Mouse (Mus musculus): ENCODE data around the gene Mosmo. TPM values are rescaled to one million over a fixed set of nuclear protein-coding genes. Genes with fewer than 3 reads are reported as not detected.
"Not testable (repeated sequence)": the region's sequence is repeated elsewhere in the genome, so short reads cannot be mapped to it uniquely, and the experiment has no call there.

Gene Mosmo
- polyA plus RNA-seq, 1 experiment = 4.6 TPM

DNA sequence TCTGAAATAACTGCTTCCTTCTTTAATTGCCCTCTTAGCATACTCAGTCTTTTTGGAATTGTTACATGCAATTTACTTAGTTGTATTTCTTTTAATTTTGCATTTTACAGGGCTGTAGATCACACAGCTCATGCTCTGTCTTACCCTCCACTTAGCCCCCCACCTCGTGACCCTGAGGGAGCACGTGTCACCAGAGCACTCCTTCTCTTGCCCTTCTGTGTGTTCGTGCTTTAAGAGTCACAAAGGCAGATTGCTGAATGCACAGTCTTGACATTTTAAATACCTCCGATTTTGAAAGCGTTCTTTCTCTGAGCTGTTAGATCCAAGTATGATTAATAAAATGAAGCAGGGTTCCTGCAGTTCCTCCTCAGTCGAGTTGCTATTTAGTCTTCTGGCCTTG, 17.8 kb downstream of the Mosmo start:
- H3K4me3 ChIP-seq (replicated peaks) = no peak overlapping the region
- no peak for TF ChIP-seq GATA1 (IDR thresholded peaks at IDR 0.05; ENCODE audit: low read length)
- TF ChIP-seq TAL1 (IDR thresholded peaks at IDR 0.05; ENCODE audit: low read length) = no peak
- peaks cover 24% of the 10 kb centered on the region for H3K4me1 ChIP-seq (ENCODE audit: control insufficient read depth)
- peaks cover 27% of the 10 kb centered on the region for H3K36me3 ChIP-seq (ENCODE audit: control insufficient read depth)
- no peaks in the 10 kb centered on the region for H3K9me3 ChIP-seq (ENCODE audit: control insufficient read depth, low read length)
- no peaks in the 10 kb centered on the region for H3K27me3 ChIP-seq (ENCODE audit: control insufficient read depth)

DNA sequence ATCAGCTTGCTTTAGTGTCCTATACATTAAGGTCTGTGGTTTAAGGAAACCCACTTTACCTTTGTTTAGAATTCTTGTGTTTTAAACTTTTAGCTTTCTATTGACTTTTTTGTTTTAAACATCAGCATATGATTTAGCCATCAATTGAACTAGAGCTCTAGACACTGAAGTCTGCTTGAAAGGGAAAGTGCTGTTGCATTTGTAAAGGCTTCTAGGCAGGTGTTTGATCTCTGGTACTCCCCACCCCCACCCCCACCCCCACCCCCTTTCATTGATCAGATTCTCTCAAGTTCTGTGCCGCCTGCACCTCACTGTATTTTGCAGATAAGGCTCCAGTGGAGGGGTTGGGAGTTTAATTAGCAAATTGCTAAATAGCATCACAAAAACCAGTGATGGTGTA, 18.2 kb downstream of the Mosmo start:
- TF ChIP-seq TAL1 (IDR thresholded peaks at IDR 0.05; ENCODE audit: low read length) (no peak), GATA1 (IDR thresholded peaks at IDR 0.05; ENCODE audit: low read length) (no peak)
- no peak overlapping the region for H3K4me3 ChIP-seq (replicated peaks)
- H3K4me1 ChIP-seq (ENCODE audit: control insufficient read depth) = peaks cover 24% of the 10 kb centered on the region

DNA sequence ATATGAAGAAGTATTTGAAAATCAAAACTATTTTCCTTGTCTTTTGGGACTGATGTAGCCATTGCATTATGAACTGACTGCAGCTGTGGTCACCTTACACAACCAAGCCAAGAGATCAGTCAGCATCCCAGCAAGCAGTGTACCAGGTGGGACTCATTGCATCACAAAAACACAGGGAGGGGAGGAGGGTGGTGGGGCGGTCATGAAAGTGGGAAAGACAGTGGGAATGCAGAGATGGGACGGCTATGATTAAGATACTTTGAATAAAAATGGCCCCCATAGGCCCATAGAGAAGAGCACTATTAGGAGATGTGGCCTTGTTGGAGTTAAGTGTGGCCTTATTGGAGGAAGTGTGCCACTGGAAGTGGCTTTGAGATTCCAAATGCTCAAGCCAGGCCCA, 18.9 kb downstream of the Mosmo start:
- Histone ChIP-seq H3K4me1 (ENCODE audit: control insufficient read depth) (peaks cover 24% of the 10 kb centered on the region), H3K36me3 (ENCODE audit: control insufficient read depth) (peaks cover 17% of the 10 kb centered on the region), H3K4me3 (replicated peaks) (no peak overlapping the region), H3K9me3 (ENCODE audit: control insufficient read depth, low read length) (no peaks in the 10 kb centered on the region), H3K27me3 (ENCODE audit: control insufficient read depth) (no peaks in the 10 kb centered on the region)
- no peak for TF ChIP-seq GATA1 (IDR thresholded peaks at IDR 0.05; ENCODE audit: low read length)
- TF ChIP-seq TAL1 (IDR thresholded peaks at IDR 0.05; ENCODE audit: low read length) = no peak

More for the DNA sequence above, 18.2 kb downstream of the Mosmo start:
- Histone ChIP-seq H3K9me3 (ENCODE audit: control insufficient read depth, low read length) (no peaks in the 10 kb centered on the region), H3K36me3 (ENCODE audit: control insufficient read depth) (peaks cover 23% of the 10 kb centered on the region), H3K27me3 (ENCODE audit: control insufficient read depth) (no peaks in the 10 kb centered on the region)

DNA sequence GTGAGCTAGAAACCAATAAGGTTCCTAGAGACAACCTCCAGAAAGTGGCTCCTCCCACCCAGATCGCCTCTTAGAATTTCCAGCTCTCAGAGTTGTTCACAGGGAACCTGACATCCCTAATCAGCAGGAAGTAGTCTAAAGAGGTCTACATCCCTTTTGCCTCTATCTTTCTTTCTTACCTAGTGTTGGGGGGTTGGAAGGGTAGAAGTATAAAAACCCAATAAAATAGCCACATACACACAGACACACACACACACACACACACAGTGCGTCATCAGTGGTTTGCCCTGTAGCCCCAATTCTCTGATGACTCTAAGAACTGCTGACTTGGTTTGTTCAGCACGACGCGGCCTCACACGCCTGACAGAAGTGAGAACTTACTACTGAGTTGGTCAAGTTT, 22.2 kb downstream of the Mosmo start:
- Histone ChIP-seq H3K27me3 (ENCODE audit: control insufficient read depth) (no peaks in the 10 kb centered on the region), H3K36me3 (ENCODE audit: control insufficient read depth) (peaks cover 8% of the 10 kb centered on the region), H3K9me3 (ENCODE audit: control insufficient read depth, low read length) (no peaks in the 10 kb centered on the region), H3K4me3 (replicated peaks) (no peak overlapping the region), H3K4me1 (ENCODE audit: control insufficient read depth) (peaks cover 24% of the 10 kb centered on the region)
- TF ChIP-seq GATA1 (IDR thresholded peaks at IDR 0.05; ENCODE audit: low read length) (no peak), TAL1 (IDR thresholded peaks at IDR 0.05; ENCODE audit: low read length) (no peak)

DNA sequence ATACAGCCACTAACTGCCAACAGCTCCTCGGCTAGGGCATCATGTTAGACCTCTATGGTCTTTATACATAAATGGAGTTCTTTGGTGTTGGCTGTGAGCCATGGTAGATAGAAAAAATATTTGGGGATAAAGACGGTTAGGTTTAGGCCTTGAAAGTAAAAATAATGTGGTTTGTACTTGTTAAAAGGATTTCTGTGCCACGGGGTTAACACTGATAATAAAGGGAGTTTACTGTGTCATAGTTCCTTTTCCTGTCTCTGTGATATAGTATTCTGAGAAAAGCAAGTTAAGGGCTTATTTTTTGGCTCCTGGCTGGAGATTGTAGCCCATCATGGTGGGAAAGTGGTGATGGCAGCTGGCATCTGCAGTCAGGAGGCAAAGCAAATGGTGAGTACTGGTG, 26.5 kb downstream of the Mosmo start:
- Histone ChIP-seq H3K9me3 (ENCODE audit: control insufficient read depth, low read length) (no peaks in the 10 kb centered on the region), H3K4me1 (ENCODE audit: control insufficient read depth) (peaks cover 9% of the 10 kb centered on the region; the same call in 1 of the 2 replicates), H3K27me3 (ENCODE audit: control insufficient read depth) (no peaks in the 10 kb centered on the region), H3K4me3 (replicated peaks) (no peak overlapping the region), H3K36me3 (ENCODE audit: control insufficient read depth) (no peaks in the 10 kb centered on the region; the same call in none of the 2 replicates)
- TF ChIP-seq GATA1 (IDR thresholded peaks at IDR 0.05; ENCODE audit: low read length) (no peak), TAL1 (IDR thresholded peaks at IDR 0.05; ENCODE audit: low read length) (no peak)

DNA sequence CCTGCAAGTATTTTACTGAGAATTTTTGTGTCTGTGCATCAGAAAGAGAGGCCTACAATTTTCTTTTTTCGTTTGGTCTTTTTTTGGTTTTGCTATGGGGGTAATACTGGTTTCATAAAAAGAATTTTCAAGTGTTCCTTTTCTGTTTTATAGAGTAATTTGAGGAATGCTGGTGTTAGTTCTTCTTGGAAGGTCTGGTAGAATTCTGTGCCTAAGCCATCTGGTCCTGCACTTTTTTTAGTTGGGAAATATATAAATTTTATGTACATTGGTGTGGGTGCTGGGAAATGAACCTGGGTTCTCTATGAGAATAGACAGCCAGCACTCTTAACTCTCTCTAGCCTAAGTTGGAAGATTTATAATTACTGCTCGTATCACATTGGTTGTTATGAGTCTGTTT, 34.7 kb downstream of the Mosmo start:
- Histone ChIP-seq H3K9me3 (ENCODE audit: control insufficient read depth, low read length) (no peaks in the 10 kb centered on the region), H3K36me3 (ENCODE audit: control insufficient read depth) (peaks cover 4% of the 10 kb centered on the region), H3K27me3 (ENCODE audit: control insufficient read depth) (no peaks in the 10 kb centered on the region), H3K4me3 (replicated peaks) (no peak overlapping the region), H3K4me1 (ENCODE audit: control insufficient read depth) (peaks cover 3% of the 10 kb centered on the region)
- TF ChIP-seq GATA1 (IDR thresholded peaks at IDR 0.05; ENCODE audit: low read length) (no peak), TAL1 (IDR thresholded peaks at IDR 0.05; ENCODE audit: low read length) (no peak)

DNA sequence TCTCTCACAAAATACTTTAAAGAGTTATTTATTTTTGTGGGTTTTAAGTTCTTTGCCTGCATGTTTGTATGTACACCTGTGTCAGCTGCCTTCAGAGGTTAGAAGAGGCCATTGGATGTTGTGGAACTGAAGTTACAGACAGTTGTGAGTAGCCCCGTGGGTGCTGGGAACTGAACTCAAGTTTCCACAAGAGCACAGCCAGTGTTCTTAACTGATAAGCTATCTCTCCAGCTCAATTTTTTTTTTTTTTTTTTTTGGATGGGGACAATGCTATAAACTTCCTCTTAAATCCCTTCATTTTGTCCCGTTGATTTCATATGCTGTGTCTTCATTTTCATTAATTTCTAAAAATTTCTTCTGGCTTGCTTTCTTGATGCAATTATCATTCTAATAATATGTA, 35.8 kb downstream of the Mosmo start:
- Histone ChIP-seq H3K36me3 (ENCODE audit: control insufficient read depth) (peaks cover 4% of the 10 kb centered on the region), H3K4me3 (replicated peaks) (no peak overlapping the region), H3K4me1 (ENCODE audit: control insufficient read depth) (peaks cover 2% of the 10 kb centered on the region), H3K9me3 (ENCODE audit: control insufficient read depth, low read length) (no peaks in the 10 kb centered on the region), H3K27me3 (ENCODE audit: control insufficient read depth) (no peaks in the 10 kb centered on the region)
- TF ChIP-seq GATA1 (IDR thresholded peaks at IDR 0.05; ENCODE audit: low read length) (no peak), TAL1 (IDR thresholded peaks at IDR 0.05; ENCODE audit: low read length) (no peak)

DNA sequence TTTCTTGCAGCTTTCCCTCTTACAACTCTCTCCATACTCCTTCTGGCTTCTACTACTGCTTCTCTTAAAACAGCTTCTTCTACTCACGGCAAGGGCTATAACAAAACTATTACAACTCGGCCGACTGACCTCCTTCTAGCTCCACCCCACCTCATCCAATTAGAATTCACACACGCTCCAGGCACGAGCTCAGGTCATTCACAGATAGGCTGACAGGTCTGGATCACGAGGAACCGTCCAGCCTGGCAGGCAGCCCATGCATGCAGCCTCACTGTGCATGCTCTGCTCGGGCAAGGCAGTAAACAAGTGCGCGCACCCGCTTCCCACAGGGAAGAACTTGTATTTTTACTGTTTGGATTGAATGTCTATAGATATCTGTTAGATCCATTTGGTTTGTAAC, 36.5 kb downstream of the Mosmo start:
- H3K9me3 ChIP-seq (ENCODE audit: control insufficient read depth, low read length); H3K4me1 ChIP-seq (ENCODE audit: control insufficient read depth): not testable (repeated sequence)

DNA sequence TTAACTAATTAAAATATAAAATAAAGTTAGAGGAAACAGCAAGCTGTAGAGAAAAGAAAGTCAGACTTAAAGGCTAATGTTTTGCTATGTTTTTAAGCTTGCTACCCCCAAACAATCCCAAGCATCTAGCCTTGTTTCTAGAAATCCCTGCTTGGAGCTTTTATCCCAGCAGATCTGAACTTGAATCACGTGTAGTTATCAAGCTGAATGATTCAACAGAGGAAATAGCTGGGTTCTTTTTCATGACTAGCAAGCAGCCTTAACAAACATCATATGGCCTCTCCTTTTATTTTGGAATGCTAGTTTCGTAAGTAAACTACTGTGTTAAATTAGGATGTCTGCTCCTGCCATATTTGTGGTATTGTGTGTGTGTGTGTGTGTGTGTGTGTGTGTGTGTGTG, 39.8 kb downstream of the Mosmo start:
- Histone ChIP-seq H3K4me1 (ENCODE audit: control insufficient read depth) (0 out of 2 replicates have a peak, but pooled peaks cover 1% of the 10 kb centered on the region), H3K36me3 (ENCODE audit: control insufficient read depth) (peaks cover 6% of the 10 kb centered on the region), H3K4me3 (replicated peaks) (no peak overlapping the region), H3K9me3 (ENCODE audit: control insufficient read depth, low read length) (no peaks in the 10 kb centered on the region), H3K27me3 (ENCODE audit: control insufficient read depth) (no peaks in the 10 kb centered on the region)
- TF ChIP-seq TAL1 (IDR thresholded peaks at IDR 0.05; ENCODE audit: low read length) (no peak), GATA1 (IDR thresholded peaks at IDR 0.05; ENCODE audit: low read length) (no peak)

More for the DNA sequence above, 36.5 kb downstream of the Mosmo start:
- not testable (repeated sequence) for H3K4me3 ChIP-seq (replicated peaks); H3K36me3 ChIP-seq (ENCODE audit: control insufficient read depth); H3K27me3 ChIP-seq (ENCODE audit: control insufficient read depth)

DNA sequence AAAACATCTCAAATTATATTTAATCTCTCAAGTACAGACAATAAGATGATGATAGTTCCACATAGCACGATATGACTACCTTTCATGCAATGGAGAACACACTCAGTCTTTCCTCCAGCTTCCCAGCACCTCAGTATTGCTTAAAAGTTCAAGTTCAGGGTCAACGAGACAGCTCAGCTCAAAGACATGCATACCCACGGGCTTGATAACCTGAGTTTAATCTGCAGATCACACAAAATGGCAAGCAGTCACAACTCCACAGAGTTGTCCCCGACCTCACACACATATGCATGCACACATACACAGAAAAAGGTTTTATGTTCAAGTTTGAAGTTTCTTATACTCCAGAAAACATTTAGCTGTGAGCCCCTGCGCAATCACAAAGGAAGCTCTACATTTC, 43.6 kb downstream of the Mosmo start:
- H3K36me3 ChIP-seq (ENCODE audit: control insufficient read depth) = peaks cover 12% of the 10 kb centered on the region
- TF ChIP-seq GATA1 (IDR thresholded peaks at IDR 0.05; ENCODE audit: low read length) (no peak), TAL1 (IDR thresholded peaks at IDR 0.05; ENCODE audit: low read length) (no peak)
- H3K4me1 ChIP-seq (ENCODE audit: control insufficient read depth) = peaks cover 8% of the 10 kb centered on the region
- H3K9me3 ChIP-seq (ENCODE audit: control insufficient read depth, low read length) = no peaks in the 10 kb centered on the region
- no peaks in the 10 kb centered on the region for H3K27me3 ChIP-seq (ENCODE audit: control insufficient read depth)
- H3K4me3 ChIP-seq (replicated peaks) = no peak overlapping the region
